Mouse (Mus musculus): Measurements from ENCODE around the gene Gm28635. TPM values are rescaled to one million over a fixed set of nuclear protein-coding genes. Genes with fewer than 3 reads are reported as not detected.

The Gm28635 gene
- total and polyA plus RNA-seq, 3 experiments, result not detected

DNA sequence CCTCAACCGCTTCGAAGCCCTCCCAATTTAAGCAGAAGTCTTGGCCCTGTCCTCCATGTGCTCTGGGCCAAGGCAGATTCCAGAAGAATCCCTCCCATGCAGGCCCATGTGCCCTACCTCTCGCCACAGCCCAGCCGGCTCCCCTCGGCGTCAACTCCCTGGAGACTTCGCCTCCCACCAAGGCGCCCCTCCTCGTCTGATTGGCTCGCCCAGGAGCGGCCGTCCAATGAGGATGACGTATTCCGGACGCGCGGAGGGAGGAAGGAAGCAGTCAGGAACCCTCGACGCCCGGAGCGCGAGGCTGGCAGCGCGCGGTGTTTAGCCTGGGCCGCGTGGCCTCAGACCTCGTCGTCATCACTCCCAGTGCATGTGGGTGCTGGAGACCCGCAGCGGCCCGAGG, 19.0 kb downstream of the Gm28635 start, which contains the start of gene Btbd18:
Btbd18 (plus strand) TSS at position 274 of the 400 bp plus-strand sequence.
- no peak for TF ChIP-seq IRF4 (IDR thresholded peaks at IDR 0.05; ENCODE audit: low read depth, low read length)
- TF ChIP-seq NRF1 (IDR thresholded peaks at IDR 0.05; ENCODE audit: low read depth, low read length), result no peak
- TF ChIP-seq CTCF (conservative IDR thresholded peaks at IDR 0.05 in 1 of 2, IDR thresholded peaks at IDR 0.05 in 1 of 2; ENCODE audit: low read depth in 2 of 2, low read length in 2 of 2), result no peak
- no peak for TF ChIP-seq ZKSCAN1 (IDR thresholded peaks at IDR 0.05; ENCODE audit: borderline replicate concordance, low read depth, low read length)
- no peak for TF ChIP-seq NELFE (IDR thresholded peaks at IDR 0.05; ENCODE audit: low read depth, low read length)
- TF ChIP-seq CHD1 (IDR thresholded peaks at IDR 0.05; ENCODE audit: low read depth, low read length), result no peak
- TF ChIP-seq MXI1 (IDR thresholded peaks at IDR 0.05; ENCODE audit: low read depth, low read length), result no peak
- TF ChIP-seq MEF2A (IDR thresholded peaks at IDR 0.05; ENCODE audit: borderline replicate concordance, low read depth, low read length), result no peak
- no peak for TF ChIP-seq MAZ (IDR thresholded peaks at IDR 0.05; ENCODE audit: low read depth, low read length)
- no peak for TF ChIP-seq RAD21 (IDR thresholded peaks at IDR 0.05; ENCODE audit: low read depth, low read length)
- dilution Hi-C loops (cut with MboI; ENCODE audit: extremely low pct_ligation_motif_present, extremely low pct_unique_long_range_greater_than_20kb, low sequenced_read_pairs), result no loop called here
- peaks cover 2% of the 10 kb centered on the region for H3K9me3 ChIP-seq (replicated peaks; ENCODE audit: low read length)
- no peaks in the 10 kb centered on the region for H3K27me3 ChIP-seq (replicated peaks)
- DNase-seq (ENCODE audit: extremely low read depth), result no peak
- no peak within 1 kb of the TSS for H3K27ac ChIP-seq (ENCODE audit: insufficient read depth, low read depth)
- no peak within 1 kb of the TSS for H3K4me3 ChIP-seq (replicated peaks in 1 of 3; ENCODE audit: low read depth in 2 of 3, low read length in 2 of 3, poor library complexity in 1 of 3)
- no peaks in the 10 kb centered on the region for H3K79me2 ChIP-seq (replicated peaks; ENCODE audit: control insufficient read depth, extremely low read depth, insufficient read depth, poor library complexity, severe bottlenecking)
- H3K36me3 ChIP-seq (replicated peaks in 1 of 2; ENCODE audit: control insufficient read depth in 1 of 2, insufficient read depth in 1 of 2, low read length in 1 of 2), result no peaks in the 10 kb centered on the region
- H3K9ac ChIP-seq (ENCODE audit: insufficient read depth, low read depth), result no peak within 1 kb of the TSS
- H3K4me2 ChIP-seq (ENCODE audit: insufficient read depth, low read depth, poor library complexity, severe bottlenecking), result no peak within 1 kb of the TSS
- peaks cover 3 to 14% of the 10 kb centered on the region in 2 experiments; a peak in 3 of 4 replicates for H3K4me1 ChIP-seq (ENCODE audit: control insufficient read depth in 1 of 2, insufficient read depth in 2 of 2)
- in situ Hi-C loops (cut with MboI; ENCODE audit: low pct_ligation_motif_present, low pct_unique_long_range_greater_than_20kb, low sequenced_read_pairs), result loop anchor here (25.0 kb wide), 1 partner anchor 197 kb away; no protein-coding TSS in a partner anchor

DNA sequence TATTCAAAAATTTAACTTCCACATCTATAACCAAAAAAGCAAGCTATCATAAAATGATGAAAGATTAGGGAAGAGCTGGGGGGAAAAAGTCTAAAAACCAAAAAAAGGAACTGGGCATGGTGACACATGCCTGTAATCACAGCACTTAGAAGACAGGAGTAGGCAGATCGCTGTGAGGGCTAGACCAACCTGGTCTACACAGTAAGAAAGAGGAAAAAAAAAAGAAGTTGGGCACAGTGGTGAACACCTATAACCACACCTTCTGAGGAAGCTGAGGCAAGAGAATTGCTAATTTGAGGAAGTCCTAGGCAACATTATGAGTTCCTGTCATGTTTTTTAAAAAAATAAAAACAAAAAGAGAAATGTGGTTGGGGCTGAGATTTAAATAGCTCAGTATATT, 22.0 kb downstream of the Gm28635 start:
- no peaks in the 10 kb centered on the region for H3K79me2 ChIP-seq (replicated peaks; ENCODE audit: control insufficient read depth, extremely low read depth, insufficient read depth, poor library complexity, severe bottlenecking)
- H3K9me3 ChIP-seq (replicated peaks; ENCODE audit: low read length), result peaks cover 2% of the 10 kb centered on the region
- dilution Hi-C loops (cut with MboI; ENCODE audit: extremely low pct_ligation_motif_present, extremely low pct_unique_long_range_greater_than_20kb, low sequenced_read_pairs), result no loop called here
- H3K4me3 ChIP-seq (replicated peaks in 1 of 3; ENCODE audit: low read depth in 2 of 3, low read length in 2 of 3, poor library complexity in 1 of 3), result no peak overlapping the region
- H3K27me3 ChIP-seq (replicated peaks), result no peaks in the 10 kb centered on the region
- no peak overlapping the region for H3K27ac ChIP-seq (ENCODE audit: insufficient read depth, low read depth)
- no peaks in the 10 kb centered on the region for H3K36me3 ChIP-seq (replicated peaks in 1 of 2; ENCODE audit: control insufficient read depth in 1 of 2, insufficient read depth in 1 of 2, low read length in 1 of 2)
- in situ Hi-C loops (cut with MboI; ENCODE audit: low pct_ligation_motif_present, low pct_unique_long_range_greater_than_20kb, low sequenced_read_pairs), result loop anchor here (25.0 kb wide), 1 partner anchor 194 kb away; no protein-coding TSS in a partner anchor
- peak; percentile 60 for DNase-seq (ENCODE audit: extremely low read depth)
- H3K9ac ChIP-seq (ENCODE audit: insufficient read depth, low read depth), result no peak overlapping the region
- H3K4me1 ChIP-seq (ENCODE audit: control insufficient read depth in 1 of 2, insufficient read depth in 2 of 2), result peaks cover 3 to 14% of the 10 kb centered on the region in 2 experiments; a peak in 3 of 4 replicates
- no peak overlapping the region for H3K4me2 ChIP-seq (ENCODE audit: insufficient read depth, low read depth, poor library complexity, severe bottlenecking)
- peak; percentile 70 for TF ChIP-seq EP300 (IDR thresholded peaks at IDR 0.05; ENCODE audit: low read length)
- TF ChIP-seq SMC3 (IDR thresholded peaks at IDR 0.05; ENCODE audit: low read depth, low read length), result no peak
- TF ChIP-seq SIN3A (IDR thresholded peaks at IDR 0.05; ENCODE audit: low read length), result no peak
- TF ChIP-seq ZC3H11A (IDR thresholded peaks at IDR 0.05; ENCODE audit: low read depth, low read length), result no peak
- no peak for TF ChIP-seq KAT2A (IDR thresholded peaks at IDR 0.05; ENCODE audit: insufficient replicate concordance, low read length)
- TF ChIP-seq PAX5 (IDR thresholded peaks at IDR 0.05; ENCODE audit: low read length), result no peak
- no peak for TF ChIP-seq NRF1 (IDR thresholded peaks at IDR 0.05; ENCODE audit: low read depth, low read length)
- TF ChIP-seq BHLHE40 (IDR thresholded peaks at IDR 0.05; ENCODE audit: low read depth, low read length), result no peak
- TF ChIP-seq ZKSCAN1 (IDR thresholded peaks at IDR 0.05; ENCODE audit: borderline replicate concordance, low read depth, low read length), result no peak
- no peak for TF ChIP-seq GABPA (IDR thresholded peaks at IDR 0.05; ENCODE audit: insufficient replicate concordance, low read depth, low read length)
- TF ChIP-seq MXI1 (IDR thresholded peaks at IDR 0.05; ENCODE audit: low read depth, low read length), result no peak
- TF ChIP-seq MEF2A (IDR thresholded peaks at IDR 0.05; ENCODE audit: borderline replicate concordance, low read depth, low read length), result no peak
- TF ChIP-seq POLR2A (IDR thresholded peaks at IDR 0.05; ENCODE audit: low read depth, low read length), result no peak
- TF ChIP-seq MAFK (IDR thresholded peaks at IDR 0.05; ENCODE audit: insufficient replicate concordance, low read length), result no peak
- peak; percentile 75 for TF ChIP-seq IRF4 (IDR thresholded peaks at IDR 0.05; ENCODE audit: low read depth, low read length)
- TF ChIP-seq CHD1 (IDR thresholded peaks at IDR 0.05; ENCODE audit: low read depth, low read length), result no peak
- no peak for TF ChIP-seq HCFC1 (IDR thresholded peaks at IDR 0.05; ENCODE audit: low read depth, low read length)
- no peak for TF ChIP-seq CHD2 (IDR thresholded peaks at IDR 0.05; ENCODE audit: low read length)
- no peak for TF ChIP-seq CTCF (conservative IDR thresholded peaks at IDR 0.05 in 1 of 2, IDR thresholded peaks at IDR 0.05 in 1 of 2; ENCODE audit: low read depth in 2 of 2, low read length in 2 of 2)
- TF ChIP-seq MAZ (IDR thresholded peaks at IDR 0.05; ENCODE audit: low read depth, low read length), result no peak
- TF ChIP-seq USF1 (IDR thresholded peaks at IDR 0.05; ENCODE audit: low read depth, low read length), result no peak
- no peak for TF ChIP-seq POLR2AphosphoS2 (IDR thresholded peaks at IDR 0.05; ENCODE audit: low read depth, low read length)
- 0 out of 2 replicates have a peak, but pooled peaks have one; percentile 25 for TF ChIP-seq MYC (IDR thresholded peaks at IDR 0.05; ENCODE audit: low read depth, low read length)
- no peak for TF ChIP-seq JUN (IDR thresholded peaks at IDR 0.05; ENCODE audit: insufficient read depth, low read depth, low read length)
- 0 out of 2 replicates have a peak, but pooled peaks have one; percentile 13 for TF ChIP-seq ELF1 (IDR thresholded peaks at IDR 0.05; ENCODE audit: low read depth, low read length)
- no peak for TF ChIP-seq NELFE (IDR thresholded peaks at IDR 0.05; ENCODE audit: low read depth, low read length)
- no peak for TF ChIP-seq TCF12 (IDR thresholded peaks at IDR 0.05; ENCODE audit: low read depth, low read length)
- no peak for TF ChIP-seq MAX (IDR thresholded peaks at IDR 0.05; ENCODE audit: low read length)
- no peak for TF ChIP-seq E2F4 (IDR thresholded peaks at IDR 0.05; ENCODE audit: insufficient replicate concordance, low read depth, low read length)
- TF ChIP-seq UBTF (IDR thresholded peaks at IDR 0.05; ENCODE audit: low read depth, low read length), result no peak

Measured in CH12.LX (cell line).